Mouse (Mus musculus) liver, embryonic 15.5 days (tissue): ENCODE data around the gene Zfr2. TPM values are rescaled to one million over a fixed set of nuclear protein-coding genes. Genes with fewer than 3 reads are reported as not detected.

Source experiments
- ATAC-seq: fragments of 200-750 bp; cut with Nextera tagmentation; 2 replicates; pipeline ENCODE4 v1.8.0; 2017; ENCODE audit warnings: moderate number of reproducible peaks, mild to moderate bottlenecking, moderate library complexity; ENCODE audit not compliant: insufficient read depth
- H3K27ac ChIP-seq: fragments of 300-500 bp; sonication (generic); replicated peaks from 2 replicates; pipeline ENCODE4 v1.5.1; 2015; ENCODE audit warnings: mild to moderate bottlenecking, inconsistent platforms
- H3K27me3 ChIP-seq: fragments of 300-500 bp; sonication (generic); 2 replicates; pipeline ENCODE4 v1.6.1; 2015; ENCODE audit warnings: mild to moderate bottlenecking, inconsistent platforms
- H3K36me3 ChIP-seq: fragments of 300-500 bp; sonication (generic); replicated peaks from 2 replicates; pipeline ENCODE4 v1.6.1; 2015; ENCODE audit warnings: moderate library complexity, mild to moderate bottlenecking, inconsistent platforms
- H3K4me1 ChIP-seq: fragments of 300-500 bp; sonication (generic); replicated peaks from 2 replicates; pipeline ENCODE4 v1.6.1; 2015; ENCODE audit warnings: inconsistent platforms
- H3K4me2 ChIP-seq: fragments of 300-500 bp; sonication (generic); 2 replicates; pipeline ENCODE4 v1.6.1; 2015; ENCODE audit warnings: moderate library complexity, mild to moderate bottlenecking, inconsistent platforms
- H3K4me3 ChIP-seq: fragments of 300-500 bp; sonication (generic); replicated peaks from 2 replicates; pipeline ENCODE4 v1.5.1; 2015; ENCODE audit warnings: mild to moderate bottlenecking, inconsistent platforms
- H3K9ac ChIP-seq: fragments of 300-500 bp; sonication (generic); 2 replicates; pipeline ENCODE4 v1.6.1; 2015; ENCODE audit warnings: moderate library complexity, mild to moderate bottlenecking, inconsistent platforms
- H3K9me3 ChIP-seq: fragments of 300-500 bp; sonication (generic); replicated peaks from 2 replicates; pipeline ENCODE4 v1.6.1; 2016; ENCODE audit warnings: inconsistent platforms
- WGBS: fragments of 180-500 bp; shearing (Covaris S2); methylation state at CpG from one replicate; pipeline ENCODE4 v1.1.7; 2015; ENCODE audit warnings: mixed read lengths; ENCODE audit not compliant: insufficient replicate concordance; 5-methylcytosine and 5-hydroxymethylcytosine counted together
- polyA plus RNA-seq: library from polyadenylated mRNA; unstranded; fragments of >200 nt; fragmentation: Nextera tagmentation; extraction: Ambion mirVana; gene quantifications from 2 replicates; pipeline ENCODE4 v1.2.1, GENCODE M21; 2015

Zfr2 gene
- polyA plus RNA-seq, 1 experiment from 2014 or later, result 0.31 TPM

DNA sequence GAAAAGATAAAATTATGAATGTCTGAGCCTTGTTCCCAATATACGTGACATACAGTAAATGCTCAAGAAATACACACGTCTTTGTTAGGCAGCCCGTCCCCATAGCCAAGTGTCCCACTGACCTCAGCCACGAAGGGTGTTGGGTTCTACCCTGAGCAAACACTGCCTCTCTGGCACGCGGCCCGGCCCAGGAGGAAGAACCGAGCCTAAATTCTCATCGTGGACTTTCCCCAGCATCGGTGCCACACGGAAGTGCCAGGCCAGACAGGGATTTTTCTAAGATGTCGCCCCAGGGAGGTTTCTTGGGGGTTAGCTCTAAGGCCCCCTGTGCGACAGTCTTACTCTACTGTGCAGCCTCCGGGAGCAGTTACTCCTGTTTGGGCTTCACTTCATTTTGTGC lies 56.9 kb downstream of the Zfr2 start:
- Histone ChIP-seq H3K4me1 (peaks cover 82% of the 10 kb centered on the region), H3K27ac (no peak overlapping the region), H3K9me3 (no peaks in the 10 kb centered on the region), H3K4me3 (no peak overlapping the region), H3K9ac (no peak overlapping the region), H3K27me3 (peaks cover 47% of the 10 kb centered on the region), H3K36me3 (no peaks in the 10 kb centered on the region), H3K4me2 (no peak overlapping the region)
- no peak for ATAC-seq
- WGBS, result 59% methylated on average over 14 of the region's 14 CpGs

DNA sequence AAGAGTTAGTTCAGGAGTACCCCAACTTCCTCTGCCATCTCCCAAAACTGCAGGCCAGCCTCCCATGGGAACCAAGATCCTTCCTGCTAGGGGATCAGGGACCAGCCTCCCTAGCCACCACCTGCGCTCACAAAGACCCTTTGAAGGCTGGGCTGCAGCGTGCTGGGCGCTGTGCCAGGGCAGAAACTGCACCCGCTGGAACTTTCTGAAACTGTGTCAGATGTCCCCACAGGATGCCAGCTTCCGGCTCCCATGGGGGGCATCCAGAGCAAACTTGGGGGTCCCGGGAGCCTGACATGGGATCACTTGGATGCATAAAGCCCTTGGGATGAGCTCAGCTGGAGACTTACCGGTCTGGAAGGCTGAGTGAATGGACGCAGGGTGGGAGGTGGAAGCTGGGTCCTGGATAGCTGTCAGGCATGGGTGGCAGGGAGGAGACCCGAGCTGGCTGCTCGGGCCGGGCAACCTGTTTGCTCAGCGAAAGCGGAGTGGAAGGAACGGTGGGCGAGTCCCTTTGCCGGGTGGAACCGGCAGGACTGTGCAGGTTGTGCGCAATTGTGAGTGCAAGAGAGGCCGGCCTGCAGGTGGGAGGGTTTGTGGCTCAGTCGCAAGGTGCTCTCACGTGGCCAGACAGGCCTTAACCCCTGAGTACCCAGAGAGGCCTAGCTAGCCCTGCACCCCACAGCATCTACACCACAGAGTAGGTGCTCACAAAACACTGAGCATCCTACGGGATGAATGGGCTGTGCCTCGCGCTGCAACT lies 57.9 kb downstream of the Zfr2 start:
- Histone ChIP-seq H3K4me2 (peak overlapping the region; percentile 38), H3K9me3 (no peaks in the 10 kb centered on the region), H3K27ac (peak overlapping the region; percentile 24), H3K36me3 (0 out of 2 replicates have a peak, but pooled peaks cover 6% of the 10 kb centered on the region), H3K27me3 (peaks cover 36% of the 10 kb centered on the region), H3K4me3 (0 out of 2 replicates have a peak overlapping the region, but pooled peaks have one; percentile 10), H3K4me1 (peaks cover 82% of the 10 kb centered on the region), H3K9ac (no peak overlapping the region)
- WGBS, result 51% methylated on average over 24 of the region's 24 CpGs
- no peak for ATAC-seq

GRCm38 (mm10) chr10:81291511-81292104 lies 58.7 kb downstream of the Zfr2 start, which contains the start of gene Tjp3:
TSS of gene Tjp3 (minus strand) at chr10:81291581.
- whole genome bisulfite sequencing, result 47% methylated on average over 9 of the region's 9 CpGs
- ATAC-seq, result no peak
- Histone ChIP-seq H3K27me3 (peaks cover 29% of the 10 kb centered on the region), H3K4me1 (peaks cover 82% of the 10 kb centered on the region), H3K4me3 (peak within 1 kb of the TSS; percentile 10; the same call in 1 of the 2 replicates), H3K9ac (no peak within 1 kb of the TSS), H3K9me3 (no peaks in the 10 kb centered on the region), H3K36me3 (0 out of 2 replicates have a peak, but pooled peaks cover 6% of the 10 kb centered on the region), H3K27ac (peak within 1 kb of the TSS; percentile 45), H3K4me2 (peak within 1 kb of the TSS; percentile 95)

DNA sequence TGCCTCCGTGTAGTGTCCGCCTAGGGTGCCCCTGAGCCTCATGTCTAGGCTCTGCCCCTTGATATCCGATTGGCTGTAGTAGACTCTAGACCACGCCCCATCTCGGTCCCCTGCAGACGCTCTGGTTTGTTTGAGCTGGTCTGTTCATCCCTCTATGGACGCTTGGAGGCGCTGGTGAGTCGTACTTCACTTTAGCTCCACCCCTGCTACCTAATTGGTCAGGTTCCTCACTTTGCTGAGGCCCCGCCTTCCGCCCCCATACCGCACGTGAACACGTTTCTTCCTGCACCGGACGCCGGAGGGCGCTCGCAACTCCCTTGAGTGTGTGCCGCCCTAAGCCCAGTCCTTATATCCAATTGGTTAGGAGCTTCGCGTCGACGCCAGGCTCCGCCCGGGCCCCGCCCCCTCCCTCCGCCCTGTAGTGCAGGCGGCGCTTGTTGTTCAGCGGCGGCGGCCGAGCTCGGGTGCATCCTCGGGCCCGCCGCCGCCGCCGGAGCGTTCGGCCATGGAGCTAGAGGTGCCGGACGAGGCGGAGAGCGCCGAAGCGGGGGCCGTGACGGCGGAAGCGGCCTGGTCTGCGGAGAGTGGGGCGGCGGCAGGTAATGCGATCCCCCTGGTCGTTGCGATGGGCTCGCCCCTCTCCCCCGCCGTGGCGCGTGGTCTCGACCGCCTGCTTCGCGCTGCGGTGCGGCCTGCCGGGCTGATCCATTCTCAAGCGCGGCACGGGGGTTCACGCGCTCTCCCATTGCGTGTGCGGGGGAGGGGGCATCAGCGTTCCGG lies 59.8 kb downstream of the Zfr2 start, which contains the start of gene Pip5k1c:
TSS of gene Pip5k1c (plus strand) at position 410 of the 780 bp plus-strand sequence.
- Histone ChIP-seq H3K27me3 (peaks cover 23% of the 10 kb centered on the region), H3K4me3 (peak within 1 kb of the TSS; percentile 77), H3K27ac (peak within 1 kb of the TSS; percentile 89), H3K4me1 (peaks cover 88% of the 10 kb centered on the region), H3K4me2 (peak within 1 kb of the TSS; percentile 95), H3K9me3 (no peaks in the 10 kb centered on the region), H3K36me3 (0 out of 2 replicates have a peak, but pooled peaks cover 6% of the 10 kb centered on the region), H3K9ac (peak within 1 kb of the TSS; percentile 77)
- WGBS, result under 1% methylated on average over 80 of the region's 80 CpGs
- peak; percentile 94 for ATAC-seq

DNA sequence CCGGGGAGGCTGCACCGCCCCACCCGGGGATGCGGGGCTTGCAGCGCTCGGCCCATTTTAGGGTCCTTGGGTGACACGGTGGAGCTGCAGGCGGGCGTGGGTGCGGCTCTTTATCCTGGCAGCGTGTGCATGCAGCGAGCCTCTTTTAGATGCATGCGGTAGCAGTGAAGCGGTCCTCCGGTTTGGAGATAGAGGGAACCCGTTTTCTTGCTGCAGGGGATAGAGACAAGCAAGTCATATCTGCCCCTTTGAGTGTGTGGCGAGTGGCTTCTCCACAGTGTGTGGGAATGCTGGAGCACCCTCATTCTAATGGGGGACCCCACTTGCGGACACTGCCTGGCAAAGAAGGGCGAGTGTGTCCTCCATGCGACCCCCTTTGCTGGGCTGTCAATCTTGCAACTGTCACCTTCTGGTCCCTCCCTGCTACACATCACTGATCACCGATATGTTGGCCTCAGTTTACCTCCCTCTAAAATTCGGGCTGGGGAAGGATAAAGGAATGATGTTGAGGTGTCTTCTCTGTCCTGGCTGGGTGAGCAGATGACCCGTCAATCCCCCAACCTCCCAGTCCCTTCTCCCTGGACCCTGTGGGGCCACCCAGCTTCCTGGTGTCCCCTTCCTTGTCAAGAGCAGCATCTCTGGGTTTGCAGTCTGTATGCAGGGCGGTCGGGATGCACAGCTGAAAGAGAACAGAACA lies 60.5 kb downstream of the Zfr2 start:
- Histone ChIP-seq H3K36me3 (0 out of 2 replicates have a peak, but pooled peaks cover 6% of the 10 kb centered on the region), H3K4me2 (peak overlapping the region; percentile 95), H3K4me3 (peak overlapping the region; percentile 77), H3K9me3 (no peaks in the 10 kb centered on the region), H3K27me3 (peaks cover 16% of the 10 kb centered on the region), H3K27ac (peak overlapping the region; percentile 89), H3K9ac (peak overlapping the region; percentile 77), H3K4me1 (peaks cover 93% of the 10 kb centered on the region)
- 1% methylated on average over 25 of the region's 25 CpGs for WGBS
- ATAC-seq, result no peak

GRCm38 (mm10) chr10:81294442-81294841 lies 61.5 kb downstream of the Zfr2 start:
- no peak for ATAC-seq
- Histone ChIP-seq H3K27me3 (peaks cover 14% of the 10 kb centered on the region; the same call in 1 of the 2 replicates), H3K36me3 (0 out of 2 replicates have a peak, but pooled peaks cover 6% of the 10 kb centered on the region), H3K4me1 (peaks cover 95% of the 10 kb centered on the region), H3K4me3 (peak overlapping the region; percentile 77), H3K9ac (peak overlapping the region; percentile 77; the same call in 1 of the 2 replicates), H3K9me3 (no peaks in the 10 kb centered on the region), H3K4me2 (peak overlapping the region; percentile 95), H3K27ac (no peak overlapping the region)
- WGBS, result 22% methylated on average over 8 of the region's 8 CpGs

- no peak overlapping the region for H3K4me3 ChIP-seq
- H3K36me3 ChIP-seq, result 0 out of 2 replicates have a peak, but pooled peaks cover 6% of the 10 kb centered on the region
- WGBS, result 74% methylated on average over 6 of the region's 6 CpGs
- peak overlapping the region; percentile 95; the same call in 1 of the 2 replicates for H3K4me2 ChIP-seq
- no peak overlapping the region for H3K27ac ChIP-seq
- no peak for ATAC-seq
- peaks cover 96% of the 10 kb centered on the region for H3K4me1 ChIP-seq
- H3K27me3 ChIP-seq, result peaks cover 9% of the 10 kb centered on the region; the same call in 1 of the 2 replicates
- H3K9ac ChIP-seq, result no peak overlapping the region
- H3K9me3 ChIP-seq, result no peaks in the 10 kb centered on the region
Observed at GRCm38 (mm10) chr10:81295185-81295584, 62.2 kb downstream of the Zfr2 start.

DNA sequence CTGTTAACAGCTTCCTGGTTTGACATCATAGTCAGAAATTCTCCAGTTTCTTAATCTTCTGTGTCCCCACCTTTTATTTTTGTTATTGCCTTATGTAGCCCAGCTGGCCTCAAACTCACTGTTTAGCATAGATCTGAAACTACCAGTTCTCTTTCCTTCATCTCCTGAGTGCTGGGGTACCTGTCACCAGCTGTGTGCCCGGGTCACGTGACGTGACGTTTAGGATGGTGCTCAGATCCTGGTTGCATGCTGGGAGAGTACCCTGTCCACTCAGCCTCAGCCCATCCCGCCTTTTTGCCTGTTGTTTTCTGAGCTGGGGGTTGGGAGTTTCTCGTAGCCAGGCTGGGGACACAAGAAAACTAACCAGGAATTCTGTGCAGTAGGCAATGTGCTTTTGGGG lies 64.3 kb downstream of the Zfr2 start:
- no peaks in the 10 kb centered on the region for H3K27me3 ChIP-seq
- 0 out of 2 replicates have a peak, but pooled peaks cover 6% of the 10 kb centered on the region for H3K36me3 ChIP-seq
- ATAC-seq, result no peak
- H3K4me3 ChIP-seq, result no peak overlapping the region
- no peaks in the 10 kb centered on the region for H3K9me3 ChIP-seq
- peak overlapping the region; percentile 6; the same call in 1 of the 2 replicates for H3K9ac ChIP-seq
- WGBS, result 63% methylated on average over 6 of the region's 6 CpGs
- peak overlapping the region; percentile 86 for H3K27ac ChIP-seq
- peak overlapping the region; percentile 27 for H3K4me2 ChIP-seq
- H3K4me1 ChIP-seq, result peaks cover 97% of the 10 kb centered on the region

GRCm38 (mm10) chr10:81297845-81298244 lies 64.9 kb downstream of the Zfr2 start:
- Histone ChIP-seq H3K36me3 (0 out of 2 replicates have a peak, but pooled peaks cover 6% of the 10 kb centered on the region), H3K9me3 (no peaks in the 10 kb centered on the region), H3K4me3 (no peak overlapping the region), H3K9ac (peak overlapping the region; percentile 6; the same call in 1 of the 2 replicates), H3K4me1 (peaks cover 99% of the 10 kb centered on the region), H3K27ac (peak overlapping the region; percentile 86), H3K27me3 (no peaks in the 10 kb centered on the region), H3K4me2 (peak overlapping the region; percentile 27)
- peak; percentile 7; the same call in 1 of the 2 replicates for ATAC-seq
- 23% methylated on average over 10 of the region's 10 CpGs for WGBS
